Mouse (Mus musculus) C3H10T1/2 (cell line): ENCODE measurements around the gene Fmo4. TPM values are rescaled to one million over a fixed set of nuclear protein-coding genes. Genes with fewer than 3 reads are reported as not detected.

Experiments used
- polyA plus RNA-seq, 2 experiments: library from polyadenylated mRNA; unstranded; fragments of >200 nt; fragmentation: generic; extraction: Trizol; gene quantifications; one replicate each; pipeline ENCODE4 v1.2.1; 2012; ENCODE audit warnings: missing spikeins in 2 of 2

Fmo4 gene
- under 1 TPM in 1 of 2 experiments, not detected in 1; 0.13 TPM for polyA plus RNA-seq

GRCm38 (mm10) chr1:162813836-162814156, at the start of gene Fmo4:
Gene Fmo4, minus strand, starts transcription at chr1:162813972.

Other genes starting within 250 kb of the Fmo4 start
- 10 to 100 TPM in 1 of 2 experiments, 1 to 10 TPM in 1; 2.5 to 13.5 TPM for gene Vamp4, start 243.5 kb downstream of the Fmo4 start, polyA plus RNA-seq
- under 1 TPM; 0.01 to 0.08 TPM for gene Myoc, start 174.8 kb downstream of the Fmo4 start, polyA plus RNA-seq
- not detected for gene Myocos, start 155.8 kb downstream of the Fmo4 start, polyA plus RNA-seq
- 10 to 100 TPM in 1 of 2 experiments, 1 to 10 TPM in 1; 2.9 to 22.0 TPM for gene Prrc2c, start 73.4 kb downstream of the Fmo4 start, polyA plus RNA-seq
- gene Fmo1, start 52.6 kb upstream of the Fmo4 start, polyA plus RNA-seq: 1 to 10 TPM in 1 of 2 experiments, under 1 TPM in 1; 0.05 to 3.7 TPM
- gene Fmo2, start 84.8 kb upstream of the Fmo4 start, polyA plus RNA-seq: under 1 TPM in 1 of 2 experiments, not detected in 1; 0.07 TPM
- under 1 TPM in 1 of 2 experiments, not detected in 1; 0.06 TPM for gene Fmo6, start 123.5 kb upstream of the Fmo4 start, polyA plus RNA-seq
- under 1 TPM in 1 of 2 experiments, not detected in 1; 0.04 TPM for gene Fmo3, start 170.6 kb upstream of the Fmo4 start, polyA plus RNA-seq